Mouse (Mus musculus) adrenal gland, postnatal 36 days (tissue): ENCODE data around the gene Rab14. TPM values are rescaled to one million over a fixed set of nuclear protein-coding genes. Genes with fewer than 3 reads are reported as not detected.

Experiments
- DNase-seq, 2 experiments: peaks; one replicate each; pipeline ENCODE4 v3.0.0; 2021; ENCODE audit warnings: mixed read lengths in 1 of 2
- long read RNA-seq, 2 experiments: library from polyadenylated mRNA; stranded (forward); transcript quantifications; one replicate each; pipeline ENCODE4 v2.0.0; 2021; ENCODE audit warnings: borderline sequencing depth in 2 of 2
- total RNA-seq, 2 experiments: library from RNA; stranded (reverse); gene quantifications; 2 replicates each; pipeline ENCODE4 v1.2.3; 2021

The Rab14 gene
- total RNA-seq: 100 to 1,000 TPM; 207 to 234 TPM
- long read RNA-seq, experiment 1, full-length matches to known transcripts: 256 of 317 reads
- long read RNA-seq, experiment 1, partial matches to known transcripts: 22 of 317 reads
- long read RNA-seq, experiment 1, other reads (novel, unspliced or antisense): 39 of 317 reads
- long read RNA-seq, experiment 2, full-length matches to known transcripts: 83 of 98 reads
- long read RNA-seq, experiment 2, partial matches to known transcripts: 4 of 98 reads
- long read RNA-seq, experiment 2, other reads (novel, unspliced or antisense): 11 of 98 reads

- DNase-seq: peak; percentile 100
Measured at GRCm38 (mm10) chr2:35200898-35201668, at the start of gene Rab14. Gene Rab14 (minus strand): TSS chr2:35201120.

- DNase-seq: no peak
Measured at GRCm38 (mm10) chr2:35247763-35248162, 46.8 kb upstream of the Rab14 start.

DNA sequence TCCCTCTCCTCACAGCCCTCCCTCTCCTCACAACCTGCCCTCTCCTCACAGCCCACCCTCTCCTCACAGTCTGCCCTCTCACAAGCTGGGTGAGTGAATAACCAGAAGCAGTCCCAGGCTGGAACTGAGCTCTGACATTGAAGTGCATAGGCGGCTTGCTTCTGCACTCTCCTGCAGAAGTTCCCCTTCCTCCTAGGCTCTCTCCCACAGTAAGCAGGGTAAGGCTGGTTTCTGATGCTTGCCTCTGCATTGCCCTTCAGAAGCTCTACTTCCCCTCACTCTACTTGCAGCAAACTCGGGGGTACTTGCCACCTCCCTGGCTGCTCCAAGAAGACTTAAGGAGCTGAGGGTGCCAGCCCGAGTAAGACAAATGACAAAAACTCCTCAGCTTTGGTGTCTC, 43.3 kb upstream of the Rab14 start:
- DNase-seq: no peak

DNA sequence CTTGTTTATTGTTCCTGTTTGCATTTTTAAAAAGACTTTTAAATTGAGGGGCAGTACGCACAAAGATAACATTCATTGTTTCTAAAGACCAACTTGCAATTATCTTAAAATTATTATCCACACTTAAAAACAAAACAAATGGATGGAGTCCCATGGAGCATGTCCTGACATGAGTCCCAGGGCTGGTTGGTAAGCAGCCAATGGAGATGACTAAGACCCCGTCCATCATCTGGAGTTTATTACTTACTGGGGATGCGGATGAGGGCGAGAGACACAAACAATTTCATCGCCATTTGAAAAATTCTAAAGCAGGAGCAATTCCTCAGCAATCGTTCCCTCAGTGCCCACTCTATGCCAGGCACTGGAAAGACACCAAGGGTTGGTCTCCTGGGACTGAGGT, 34.1 kb upstream of the Rab14 start:
- DNase-seq: peak; percentile 32 to 38

- no peak for DNase-seq
Measured at GRCm38 (mm10) chr2:35233898-35234297, 33.0 kb upstream of the Rab14 start.

GRCm38 (mm10) chr2:35232595-35233445, 31.9 kb upstream of the Rab14 start:
- no peak for DNase-seq

GRCm38 (mm10) chr2:35231871-35232270, 31.0 kb upstream of the Rab14 start:
- DNase-seq: peak; percentile 42 to 58

GRCm38 (mm10) chr2:35230215-35230614, 29.3 kb upstream of the Rab14 start:
- DNase-seq: no peak

GRCm38 (mm10) chr2:35228145-35228544, 27.2 kb upstream of the Rab14 start:
- no peak for DNase-seq

DNA sequence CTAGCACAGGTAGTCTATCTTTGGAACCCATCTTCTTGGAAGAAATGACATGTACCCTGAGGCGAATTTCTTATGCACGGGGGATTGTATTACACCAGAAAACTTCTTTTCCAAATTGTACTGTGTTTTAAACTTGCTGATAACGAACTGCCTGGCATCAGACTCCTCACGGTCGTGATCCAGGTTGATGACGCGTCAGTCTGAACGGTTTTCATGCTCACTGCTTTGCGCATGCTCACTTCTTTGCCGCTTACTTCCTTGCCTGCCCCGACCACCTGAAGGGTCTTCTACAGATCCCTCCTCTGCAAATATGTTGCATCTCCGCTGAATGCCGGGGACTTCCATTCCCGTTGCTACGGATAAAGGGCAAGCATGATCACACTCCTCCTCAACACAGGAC, 23.4 kb upstream of the Rab14 start:
- DNase-seq: no peak

- DNase-seq: no peak
Measured at GRCm38 (mm10) chr2:35222822-35223391, 22.0 kb upstream of the Rab14 start.

- no peak for DNase-seq
Measured at GRCm38 (mm10) chr2:35218736-35219135, 17.8 kb upstream of the Rab14 start.

DNA sequence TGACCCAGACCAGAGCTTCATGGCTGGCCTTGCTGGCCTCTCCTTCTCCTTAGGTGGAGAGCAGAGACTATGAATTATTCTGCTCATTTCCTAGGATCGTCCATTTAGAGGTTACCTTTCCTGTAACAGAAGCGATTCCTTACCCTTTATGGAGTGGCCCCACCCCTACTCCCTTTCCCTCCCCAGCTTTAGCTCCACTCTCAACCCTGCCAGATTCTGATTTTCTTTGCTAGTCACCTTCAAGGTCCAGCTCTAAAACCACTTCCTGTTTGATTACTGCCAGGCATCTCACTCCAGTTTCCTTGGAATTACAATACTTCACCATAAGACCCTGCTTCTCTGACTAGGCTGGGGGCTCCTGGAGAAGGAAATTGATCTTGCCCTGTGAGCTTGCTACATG, 15.8 kb upstream of the Rab14 start:
- DNase-seq: no peak

GRCm38 (mm10) chr2:35215363-35215762, 14.4 kb upstream of the Rab14 start:
- no peak for DNase-seq

GRCm38 (mm10) chr2:35214881-35215358, 14.0 kb upstream of the Rab14 start:
- peak; percentile 84 to 86 for DNase-seq

DNA sequence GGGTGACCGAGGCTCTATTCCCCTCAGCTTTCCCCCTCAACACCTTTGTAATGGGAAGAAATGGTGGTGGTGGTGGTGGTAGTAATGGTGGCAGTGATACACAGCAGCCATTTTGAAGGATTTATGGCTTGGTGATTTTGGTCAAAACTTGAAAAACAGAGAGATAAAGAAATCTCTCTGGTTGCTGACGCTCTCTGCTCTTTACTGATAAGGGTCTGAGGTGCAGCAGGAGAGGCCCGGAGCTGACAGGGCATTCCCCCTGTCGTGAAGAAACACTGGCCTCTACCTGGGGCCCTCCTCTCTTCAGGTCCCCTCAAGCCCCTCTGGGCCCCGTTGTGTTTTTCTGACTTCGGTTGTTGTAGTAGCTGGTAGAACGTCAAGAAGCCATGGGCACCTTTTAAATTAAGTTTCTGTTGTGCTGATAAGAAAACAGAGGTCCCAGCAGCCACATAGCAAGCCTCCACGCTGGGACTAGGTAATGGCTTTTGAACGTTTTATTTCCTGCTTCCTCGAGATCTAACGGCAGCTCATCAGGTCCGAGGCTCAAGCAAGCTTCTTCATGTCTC, 12.5 kb upstream of the Rab14 start:
- DNase-seq: no peak

DNA sequence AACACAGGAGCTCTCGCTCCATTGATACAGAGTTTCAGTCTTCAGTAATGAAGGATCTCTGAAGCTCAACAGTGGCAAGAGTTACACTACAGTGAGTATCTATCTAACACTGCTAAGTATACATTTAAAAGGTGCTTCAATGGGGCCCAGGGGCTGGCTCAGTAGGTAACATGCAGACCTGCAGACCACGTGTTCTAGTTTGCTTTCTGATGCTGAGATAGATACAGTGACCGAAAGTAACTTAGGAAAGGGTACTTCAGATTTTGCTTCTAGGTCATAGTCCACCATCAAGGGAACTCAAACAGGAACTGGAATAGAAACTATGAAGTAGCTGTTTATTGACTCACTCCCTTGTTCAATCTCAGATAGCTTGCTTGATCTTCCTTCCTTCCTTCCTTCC, 10.8 kb upstream of the Rab14 start:
- DNase-seq: no peak

DNA sequence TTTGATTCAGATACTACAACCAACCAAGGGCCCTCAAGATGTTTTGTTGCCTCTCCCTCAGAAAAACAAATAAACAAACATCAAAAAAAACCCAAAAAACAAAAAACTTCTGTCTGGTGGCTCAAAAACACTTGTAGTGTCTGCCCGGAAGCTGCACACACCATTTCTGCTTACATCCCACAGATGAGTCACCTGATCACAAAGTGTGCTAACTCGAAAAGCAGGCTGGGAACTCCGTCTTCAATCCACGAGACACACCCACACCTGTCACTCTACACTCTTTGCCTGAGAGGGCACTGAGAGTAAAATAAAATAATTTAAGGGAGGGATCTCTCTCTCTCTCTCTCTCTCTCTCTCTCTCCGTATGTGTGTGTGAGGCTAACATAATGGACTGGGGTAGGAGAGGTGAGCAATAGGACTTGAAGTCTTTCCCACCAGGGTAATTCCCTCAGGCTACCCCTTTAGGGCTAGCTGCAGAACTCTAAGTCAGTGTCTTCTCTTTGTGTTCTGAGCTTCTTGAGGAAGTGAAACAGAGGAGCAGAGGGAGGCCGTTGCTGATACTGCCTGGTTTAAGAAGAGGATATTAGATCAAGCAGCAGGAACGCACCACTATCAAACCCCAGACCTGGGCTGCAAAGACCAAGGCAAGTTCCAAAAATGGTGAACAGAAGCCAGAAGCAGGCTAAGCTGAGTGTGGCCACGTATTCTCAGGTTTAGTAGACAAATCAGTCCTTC, 8.2 kb upstream of the Rab14 start:
- no peak for DNase-seq

DNA sequence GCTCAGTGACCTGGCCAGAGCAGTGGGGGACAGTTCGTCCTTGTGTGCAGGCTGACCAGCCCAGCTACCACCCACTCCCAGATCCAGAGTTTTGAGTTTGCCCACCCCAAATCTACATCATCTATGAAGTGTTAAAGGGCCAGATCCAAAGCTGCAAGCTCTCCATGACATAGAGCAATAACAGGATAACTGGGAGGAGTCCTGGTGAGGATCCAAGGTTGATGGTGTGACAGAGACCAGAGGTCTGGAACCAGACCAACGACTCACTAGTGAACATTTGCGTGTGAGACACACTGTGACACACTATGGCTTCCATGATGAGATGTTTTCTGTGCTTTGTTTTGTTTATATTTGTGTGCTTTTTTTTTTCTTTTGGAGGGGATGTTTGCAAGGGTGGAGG, 7.1 kb upstream of the Rab14 start:
- peak; percentile 51 to 55 for DNase-seq

GRCm38 (mm10) chr2:35206761-35207160, 5.8 kb upstream of the Rab14 start:
- no peak for DNase-seq

DNA sequence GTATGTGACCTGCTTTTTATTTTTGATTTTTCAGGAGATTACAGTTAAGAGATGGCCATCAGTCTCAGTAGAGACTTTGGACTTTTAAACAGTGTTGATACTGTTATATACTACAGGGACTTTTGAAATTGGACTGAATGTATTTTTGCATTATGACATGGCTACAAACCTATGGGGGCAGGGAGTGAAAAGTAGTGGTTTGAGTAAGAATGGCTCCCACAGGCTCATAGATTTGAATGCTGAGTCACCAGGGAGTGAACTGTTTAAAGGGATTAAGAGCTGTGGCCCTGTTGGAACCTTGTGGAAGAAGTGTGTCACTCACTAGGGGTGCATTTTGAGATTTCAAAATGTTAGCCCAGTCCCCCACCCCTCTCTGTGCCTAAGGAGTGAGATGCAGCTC, 2.8 kb upstream of the Rab14 start:
- DNase-seq: no peak
